Mouse (Mus musculus) G1E (cell line): ENCODE measurements around the gene Snrpd2.

Experiments used
- CTCF ChIP-seq: IDR thresholded peaks from 2 replicates; pipeline ENCODE4 v1.5.1; 2012; ENCODE audit warnings: low read depth, low read length, inconsistent platforms, mixed read lengths
- GATA1 ChIP-seq: IDR thresholded peaks from 2 replicates; pipeline ENCODE4 v1.6.1; 2012; ENCODE audit warnings: borderline replicate concordance, low read length, inconsistent platforms, mixed read lengths
- GATA2 ChIP-seq: IDR thresholded peaks from 2 replicates; pipeline ENCODE4 v1.6.1; 2012; ENCODE audit warnings: low read depth, low read length, inconsistent platforms, borderline replicate concordance
- POLR2AphosphoS5 ChIP-seq: IDR thresholded peaks from 2 replicates; pipeline ENCODE4 v1.6.1; 2012; ENCODE audit warnings: low read depth, low read length, inconsistent platforms; ENCODE audit not compliant: insufficient replicate concordance
- TAL1 ChIP-seq: conservative IDR thresholded peaks from 2 replicates; pipeline ENCODE4 v1.6.1; 2012; ENCODE audit warnings: low read depth, low read length, inconsistent platforms, mixed read lengths

DNA sequence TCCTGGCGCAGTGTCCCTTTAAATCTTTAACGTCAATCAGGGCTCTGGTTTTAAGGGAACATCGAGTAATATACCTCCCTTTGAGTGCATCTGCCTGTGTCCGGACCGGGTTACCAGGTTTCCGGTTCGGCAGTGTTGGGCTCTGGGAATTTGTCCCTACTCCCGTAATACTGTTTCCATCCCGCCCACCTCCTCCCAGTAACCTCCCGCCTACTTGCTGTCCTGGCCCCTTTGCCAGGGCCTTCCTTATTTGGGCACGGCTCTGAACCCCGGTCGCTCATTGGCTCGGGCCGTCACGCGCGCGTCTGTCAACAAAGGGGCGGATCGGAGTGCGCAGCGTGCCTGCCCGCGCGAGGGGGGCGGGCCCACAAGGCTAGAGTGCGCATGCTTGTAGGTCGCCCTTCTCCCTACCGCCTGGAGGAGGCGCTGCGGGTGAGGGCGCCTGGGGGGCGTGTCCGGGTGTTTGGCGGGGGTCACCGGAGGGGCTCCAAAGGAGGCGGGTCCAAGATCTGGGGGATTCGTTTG lies 18.1 kb upstream of the Snrpd2 start:
- TF ChIP-seq CTCF (0 out of 2 replicates have a peak, but pooled peaks have one; percentile 21), GATA1 (no peak), POLR2AphosphoS5 (no peak), TAL1 (no peak), GATA2 (no peak)
